Mouse (Mus musculus) activated CD4-positive, CD25-positive, alpha-beta regulatory T cell, adult 4 months (primary cell): ENCODE measurements around the gene Pdia6. TPM values are rescaled to one million over a fixed set of nuclear protein-coding genes. Genes with fewer than 3 reads are reported as not detected.

Experiments used
- polyA plus RNA-seq, 2 experiments: library from polyadenylated mRNA; unstranded; fragments of 100-300 nt; shearing (Covaris generic); gene quantifications; one replicate each; pipeline ENCODE4 v1.2.1; 2017

The Pdia6 gene
- polyA plus RNA-seq, 2 experiments from 2014 or later = 136 to 209 TPM

Other genes with a start within 250 kb of the Pdia6 start
- 1 to 10 TPM in 1 of 2 experiments, under 1 TPM in 1; 0.57 to 1.2 TPM for gene Kcnf1, start 89.7 kb upstream of the Pdia6 start, polyA plus RNA-seq
- under 1 TPM in 1 of 2 experiments, not detected in 1; 0.34 TPM for gene Atp6v1c2, start 62.8 kb downstream of the Pdia6 start, polyA plus RNA-seq
- 10 to 100 TPM; 25.4 to 29.9 TPM for gene Nol10, start 81.9 kb downstream of the Pdia6 start, polyA plus RNA-seq